Mouse (Mus musculus) layer of hippocampus, adult 11-12 months (tissue): Measurements from ENCODE around the gene Nuf2.
"Not testable (repeated sequence)": the region's sequence is repeated elsewhere in the genome, so short reads cannot be mapped to it uniquely, and the experiment has no call there.

Experiments
- DNase-seq: peaks from one replicate; pipeline ENCODE4 v3.0.0; 2022; ENCODE audit warnings: low spot score

The Nuf2 gene

GRCm38 (mm10) chr1:169530876-169531701 is at the start of gene Nuf2:
Gene Nuf2, minus strand, starts transcription at chr1:169531464.
- DNase-seq, result peak; percentile 97

DNA sequence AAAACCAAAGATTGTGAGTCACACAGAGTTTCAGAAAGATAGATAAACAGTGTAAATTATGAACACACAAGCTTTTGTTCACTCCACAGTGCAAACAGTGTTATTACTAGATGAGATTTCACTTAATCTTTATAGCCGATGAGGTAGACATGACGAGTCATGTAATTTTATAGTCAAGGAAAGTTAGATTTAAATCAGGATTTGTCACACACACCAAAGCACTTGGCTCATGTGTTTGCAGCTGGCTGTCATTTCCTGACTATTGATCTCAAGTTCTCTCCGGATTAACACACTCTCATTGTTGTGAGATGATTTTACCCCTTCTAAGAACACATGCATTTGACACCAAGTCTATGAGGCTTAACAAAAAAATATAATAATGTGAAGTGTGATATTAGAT is 48.3 kb upstream of the Nuf2 start:
- no peak for DNase-seq

DNA sequence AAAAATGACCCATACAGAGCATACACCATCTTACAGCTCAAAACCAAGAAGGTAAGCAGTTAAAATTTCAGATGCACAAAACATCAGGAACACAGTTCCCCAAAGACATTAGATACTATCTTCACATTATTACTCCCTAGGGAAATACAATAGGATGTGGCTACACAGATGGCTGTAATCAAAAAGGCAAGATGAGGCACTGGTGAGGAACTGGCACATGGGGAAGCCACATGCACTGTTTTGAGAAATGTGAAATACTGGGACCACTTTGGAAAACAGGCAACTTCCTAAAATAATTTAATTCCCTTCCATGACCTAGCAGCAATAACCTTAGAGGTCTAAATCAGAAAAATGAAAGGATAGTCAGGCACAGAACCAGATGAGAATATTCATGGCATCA is 42.9 kb upstream of the Nuf2 start:
- no peak for DNase-seq

DNA sequence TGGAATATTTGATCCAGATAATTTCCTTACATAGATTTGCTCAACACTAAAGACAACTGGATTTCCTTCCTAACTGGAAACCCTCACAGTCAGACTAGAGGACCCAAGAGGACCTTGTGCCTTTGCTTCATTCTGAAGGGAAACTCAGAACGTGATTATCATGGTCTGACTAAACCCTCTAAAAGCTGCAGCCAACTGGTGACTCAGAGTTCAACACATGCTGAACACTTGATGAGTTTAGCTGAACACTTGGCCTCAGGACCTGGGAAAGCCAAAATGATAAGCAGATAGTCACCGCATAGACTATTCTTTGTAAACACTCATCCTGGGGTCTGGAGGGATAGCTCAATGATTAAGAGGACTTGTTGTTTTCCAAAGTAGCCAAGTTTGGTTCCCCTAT is 24.4 kb upstream of the Nuf2 start:
- no peak for DNase-seq

- DNase-seq, result no peak
These were observed 23.8 kb upstream of the Nuf2 start for GRCm38 (mm10) chr1:169555019-169555418.

DNA sequence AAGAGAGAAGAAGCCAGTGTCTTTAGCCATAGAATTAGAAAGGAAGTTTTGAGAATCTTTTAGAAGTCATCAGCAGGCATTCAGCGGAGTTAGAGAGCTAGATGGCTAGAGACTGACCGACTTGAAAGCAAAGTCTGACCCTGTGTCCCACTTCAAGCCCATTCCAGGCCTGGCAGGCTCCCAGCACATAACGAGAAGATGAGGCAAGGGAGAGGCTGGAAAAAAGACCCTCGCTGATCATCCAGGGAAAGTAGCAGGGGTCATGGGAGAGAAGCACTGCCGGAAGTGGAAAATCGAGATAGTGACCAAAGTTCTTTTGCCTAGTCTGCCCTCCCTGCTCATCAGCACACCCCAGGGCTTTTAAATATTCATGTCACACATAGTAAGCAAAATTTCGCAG is 22.2 kb upstream of the Nuf2 start:
- DNase-seq, result no peak

GRCm38 (mm10) chr1:169540415-169540814 is 9.2 kb upstream of the Nuf2 start:
- no peak for DNase-seq

DNA sequence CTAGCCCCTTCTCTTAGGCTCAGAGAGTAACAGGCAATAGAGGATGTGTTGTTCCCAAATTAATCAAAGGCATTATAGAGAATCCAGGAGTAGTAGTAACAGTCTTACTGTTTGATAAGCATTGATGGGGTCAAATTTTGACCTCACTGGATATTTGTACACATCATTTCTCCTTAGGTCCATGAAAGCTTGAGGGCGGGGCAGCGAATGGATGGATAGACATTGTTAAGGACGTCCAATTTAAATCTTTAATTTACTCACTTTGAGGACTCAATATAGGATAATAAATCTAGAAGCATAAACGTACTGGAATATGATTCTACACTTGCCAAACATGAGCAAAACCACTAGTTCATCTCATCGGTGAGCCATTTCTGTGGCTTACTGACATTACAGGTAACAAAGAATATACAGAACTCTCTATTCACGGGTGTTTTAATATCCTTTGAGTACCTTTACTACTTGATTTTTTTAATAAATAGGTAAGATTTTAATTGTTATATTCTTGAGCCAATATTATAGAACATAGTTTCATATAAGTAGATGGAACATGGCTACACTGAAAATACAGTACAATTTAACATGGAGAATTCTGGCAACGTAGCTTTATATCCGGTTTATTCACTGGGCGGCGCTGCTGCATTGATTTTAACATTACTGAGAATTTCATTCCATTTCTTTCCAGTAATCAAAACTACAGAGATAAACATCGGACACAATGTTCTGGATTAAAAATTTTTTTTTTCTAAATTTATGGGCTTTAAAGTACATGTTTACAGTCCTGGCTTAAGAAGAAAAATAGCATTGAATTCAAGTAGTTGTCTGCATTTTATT is 655 bp upstream of the Nuf2 start:
- DNase-seq, result peak; percentile 84

GRCm38 (mm10) chr1:169529996-169530518 is 1.2 kb downstream of the Nuf2 start:
- DNase-seq, result no peak

GRCm38 (mm10) chr1:169526006-169526680 is 5.1 kb downstream of the Nuf2 start:
- no peak for DNase-seq

GRCm38 (mm10) chr1:169519337-169519736 is 11.9 kb downstream of the Nuf2 start:
- DNase-seq, result peak; percentile 37

- not testable (repeated sequence) for DNase-seq
These were observed 13.3 kb downstream of the Nuf2 start for GRCm38 (mm10) chr1:169517899-169518517.

GRCm38 (mm10) chr1:169517376-169517892 is 13.8 kb downstream of the Nuf2 start:
- DNase-seq, result no peak

GRCm38 (mm10) chr1:169506354-169506753 is 24.9 kb downstream of the Nuf2 start:
- DNase-seq, result no peak

DNA sequence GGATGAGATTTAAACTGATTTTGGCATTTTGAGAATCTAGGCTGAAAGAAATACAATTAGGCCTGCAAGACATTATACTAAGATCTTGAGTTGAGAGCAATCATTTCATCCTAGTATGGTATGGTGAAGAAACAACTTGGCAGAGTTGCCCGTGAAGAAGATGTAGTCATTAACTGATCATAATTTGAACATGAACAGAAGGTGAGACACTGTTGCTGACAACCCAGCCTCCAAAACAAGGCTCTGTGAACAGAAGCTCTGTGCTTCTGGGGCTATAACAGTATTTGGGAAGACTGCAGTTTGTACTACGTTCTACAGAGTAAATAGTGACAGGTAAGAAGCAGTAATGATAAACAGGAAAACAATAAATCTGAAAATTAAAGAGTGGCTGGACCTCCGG is 28.4 kb downstream of the Nuf2 start:
- peak; percentile 25 for DNase-seq

GRCm38 (mm10) chr1:169495621-169496020 is 35.6 kb downstream of the Nuf2 start:
- DNase-seq, result peak; percentile 84

DNA sequence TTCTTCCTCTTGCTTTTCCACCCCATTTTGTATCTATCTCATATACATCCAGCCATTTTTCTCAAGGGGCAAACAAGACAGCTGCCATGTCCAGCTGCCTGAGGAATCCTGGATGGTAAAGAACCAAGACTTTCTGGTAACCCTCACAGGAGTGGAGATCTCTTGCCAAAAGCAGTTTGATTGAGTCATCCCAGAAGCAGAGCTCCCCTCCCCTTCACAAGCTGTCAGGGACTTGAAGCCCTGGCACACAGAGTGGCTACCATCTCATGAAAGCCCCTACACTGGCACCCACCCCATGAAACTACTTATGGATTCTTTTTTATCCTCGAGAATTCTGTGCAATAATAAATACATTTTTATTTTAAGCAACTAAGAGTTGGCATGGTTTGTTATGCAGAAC is 39.7 kb downstream of the Nuf2 start:
- no peak for DNase-seq

DNA sequence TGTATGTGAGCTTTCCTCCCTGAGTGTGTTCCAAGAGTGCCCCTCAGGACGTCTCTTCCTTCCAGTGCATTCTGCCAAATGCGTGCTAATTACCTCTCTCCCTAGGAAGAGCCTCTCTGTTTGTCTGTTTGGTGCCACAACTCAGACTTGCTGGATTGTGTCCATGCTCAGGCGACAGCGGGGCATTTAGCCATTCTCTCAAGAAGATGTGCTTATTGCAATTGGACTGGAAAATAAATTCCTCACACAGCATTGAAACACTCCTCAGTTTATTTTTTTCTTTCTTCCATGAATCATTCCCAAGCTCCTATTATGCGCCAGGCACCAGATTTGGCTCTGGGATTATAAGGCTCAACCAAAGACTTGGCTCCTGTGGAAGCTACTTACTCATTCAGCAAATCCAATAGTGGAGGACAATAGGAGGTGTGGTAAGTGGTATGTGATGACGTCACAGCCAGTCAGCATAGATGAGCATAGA is 45.8 kb downstream of the Nuf2 start:
- peak; percentile 50 for DNase-seq

DNA sequence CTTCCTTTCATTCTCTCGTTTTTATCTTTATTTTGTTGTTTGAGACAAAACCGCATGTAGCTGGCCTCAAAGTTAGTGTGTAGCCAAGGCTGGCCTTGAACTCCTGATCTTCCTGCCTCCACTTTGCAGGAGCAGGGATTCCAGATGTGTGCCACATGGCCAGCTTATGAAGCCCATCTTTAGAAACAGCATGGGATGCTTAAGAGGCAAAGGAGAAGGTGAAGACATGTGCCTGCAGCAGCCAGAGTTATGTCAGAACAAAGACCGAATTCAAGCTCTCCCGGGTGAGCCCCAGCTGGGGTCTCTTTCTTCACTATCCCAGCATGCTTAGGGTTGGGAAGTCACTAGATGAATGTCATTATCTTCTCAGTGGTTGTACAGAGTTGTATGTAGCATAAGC is 46.7 kb downstream of the Nuf2 start:
- no peak for DNase-seq

DNA sequence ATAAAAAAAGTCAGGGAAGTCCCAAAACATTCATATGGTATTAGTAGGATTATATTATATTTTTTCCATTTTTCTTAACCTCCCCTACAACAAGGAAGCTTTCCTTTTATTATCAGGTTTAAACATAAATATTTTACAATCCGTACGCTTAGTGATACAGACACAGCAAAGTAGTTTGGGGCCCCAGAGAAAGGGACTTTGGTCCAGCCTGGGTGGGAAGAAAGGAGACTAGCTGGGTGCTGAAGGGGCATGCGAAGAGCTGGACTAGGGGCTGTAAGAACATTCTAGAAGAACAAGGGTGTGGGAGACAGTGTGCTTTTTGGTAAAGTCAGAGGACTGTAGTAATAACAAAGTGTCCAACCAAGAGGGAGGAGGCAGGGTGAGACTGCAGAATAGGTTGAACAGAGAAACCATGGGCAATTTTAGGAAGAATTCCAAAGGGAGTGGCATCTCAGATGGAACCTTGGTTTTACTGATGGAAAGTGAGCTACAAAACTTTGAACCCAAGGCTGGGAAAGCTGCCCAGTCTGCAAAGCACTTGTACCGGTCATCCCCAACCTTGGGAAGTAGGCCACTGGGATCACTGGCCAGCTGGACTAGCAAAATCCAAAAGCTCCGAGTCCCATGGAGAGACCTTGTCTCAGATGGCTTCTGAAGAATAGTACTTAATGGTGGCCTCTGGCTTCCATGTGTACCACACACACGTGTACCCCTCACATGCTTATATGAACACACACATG is 48.5 kb downstream of the Nuf2 start:
- DNase-seq, result no peak

DNA sequence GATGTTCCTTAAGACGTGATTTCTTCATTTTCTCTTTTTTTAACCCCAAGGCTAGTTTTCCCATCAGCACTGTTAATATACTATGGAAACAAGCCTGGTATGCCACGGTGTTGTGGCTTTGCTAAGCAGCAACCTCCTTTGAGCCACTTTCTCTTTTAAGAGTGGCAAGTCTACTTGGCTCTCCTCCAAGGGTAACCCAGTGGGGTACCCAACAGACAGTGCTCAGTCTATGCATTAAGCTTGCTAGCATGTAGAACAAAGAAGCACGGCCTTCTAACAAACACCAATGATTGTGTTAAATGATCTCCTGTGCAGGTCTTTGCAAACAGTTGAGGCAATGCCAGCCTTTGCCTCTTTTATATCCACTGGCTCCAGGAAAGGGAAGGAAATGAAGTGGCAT is 60.1 kb downstream of the Nuf2 start:
- no peak for DNase-seq
